Mouse (Mus musculus): Measurements from ENCODE around the gene Nfkbid. TPM values are rescaled to one million over a fixed set of nuclear protein-coding genes. Genes with fewer than 3 reads are reported as not detected.

Gene Nfkbid
- polyA plus RNA-seq, 1 experiment, result 0.36 TPM

GRCm38 (mm10) chr7:30394871-30395270 lies 26.7 kb upstream of the Nfkbid start:
- Histone ChIP-seq H3K4me1 (ENCODE audit: control insufficient read depth, insufficient read depth, low read length) (no peaks in the 10 kb centered on the region; the same call in 1 of the 2 replicates), H3K4me3 (ENCODE audit: control insufficient read depth, low read depth, low read length) (no peak overlapping the region), H3K27me3 (ENCODE audit: control insufficient read depth, insufficient read depth, low read length) (no peaks in the 10 kb centered on the region), H3K36me3 (ENCODE audit: control insufficient read depth, insufficient read depth, low read length) (no peaks in the 10 kb centered on the region), H3K27ac (ENCODE audit: control insufficient read depth, insufficient read depth, low read depth, low read length) (no peak overlapping the region)
- TF ChIP-seq POLR2A (IDR thresholded peaks at IDR 0.05; ENCODE audit: control insufficient read depth, low read depth, low read length) (no peak), CTCF (IDR thresholded peaks at IDR 0.05; ENCODE audit: control insufficient read depth, insufficient read depth, insufficient replicate concordance, low read depth, low read length) (no peak)

- no peaks in the 10 kb centered on the region for H3K4me1 ChIP-seq (ENCODE audit: control insufficient read depth, insufficient read depth, low read length)
- no peak overlapping the region for H3K27ac ChIP-seq (ENCODE audit: control insufficient read depth, insufficient read depth, low read depth, low read length)
- TF ChIP-seq POLR2A (IDR thresholded peaks at IDR 0.05; ENCODE audit: control insufficient read depth, low read depth, low read length), result no peak
- TF ChIP-seq CTCF (IDR thresholded peaks at IDR 0.05; ENCODE audit: control insufficient read depth, insufficient read depth, insufficient replicate concordance, low read depth, low read length), result no peak
- no peaks in the 10 kb centered on the region for H3K36me3 ChIP-seq (ENCODE audit: control insufficient read depth, insufficient read depth, low read length)
- H3K27me3 ChIP-seq (ENCODE audit: control insufficient read depth, insufficient read depth, low read length), result no peaks in the 10 kb centered on the region
- H3K4me3 ChIP-seq (ENCODE audit: control insufficient read depth, low read depth, low read length), result no peak overlapping the region
These were observed 21.9 kb upstream of the Nfkbid start for GRCm38 (mm10) chr7:30399671-30400070.

DNA sequence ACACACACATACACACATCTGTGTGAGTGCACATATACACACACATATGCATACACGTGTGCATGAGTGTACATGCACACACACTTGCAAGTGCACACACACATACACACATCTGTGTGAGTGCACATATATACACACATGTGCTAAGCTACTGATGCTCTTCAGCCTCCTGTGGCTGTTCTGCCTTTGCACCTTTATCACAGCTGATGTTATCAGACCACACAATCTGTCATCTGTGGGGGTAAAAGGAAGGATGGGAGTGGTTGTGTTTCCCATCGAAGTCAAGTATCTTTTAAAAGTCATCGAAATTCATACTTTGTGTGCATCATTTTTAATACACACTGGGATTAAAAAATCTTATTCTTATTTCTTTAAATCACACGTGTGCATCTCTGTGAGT lies 19.2 kb upstream of the Nfkbid start:
- Histone ChIP-seq H3K36me3 (ENCODE audit: control insufficient read depth, insufficient read depth, low read length) (no peaks in the 10 kb centered on the region), H3K4me3 (ENCODE audit: control insufficient read depth, low read depth, low read length) (no peak overlapping the region), H3K27ac (ENCODE audit: control insufficient read depth, insufficient read depth, low read depth, low read length) (no peak overlapping the region), H3K27me3 (ENCODE audit: control insufficient read depth, insufficient read depth, low read length) (no peaks in the 10 kb centered on the region), H3K4me1 (ENCODE audit: control insufficient read depth, insufficient read depth, low read length) (no peaks in the 10 kb centered on the region)
- TF ChIP-seq CTCF (IDR thresholded peaks at IDR 0.05; ENCODE audit: control insufficient read depth, insufficient read depth, insufficient replicate concordance, low read depth, low read length) (no peak), POLR2A (IDR thresholded peaks at IDR 0.05; ENCODE audit: control insufficient read depth, low read depth, low read length) (no peak)

DNA sequence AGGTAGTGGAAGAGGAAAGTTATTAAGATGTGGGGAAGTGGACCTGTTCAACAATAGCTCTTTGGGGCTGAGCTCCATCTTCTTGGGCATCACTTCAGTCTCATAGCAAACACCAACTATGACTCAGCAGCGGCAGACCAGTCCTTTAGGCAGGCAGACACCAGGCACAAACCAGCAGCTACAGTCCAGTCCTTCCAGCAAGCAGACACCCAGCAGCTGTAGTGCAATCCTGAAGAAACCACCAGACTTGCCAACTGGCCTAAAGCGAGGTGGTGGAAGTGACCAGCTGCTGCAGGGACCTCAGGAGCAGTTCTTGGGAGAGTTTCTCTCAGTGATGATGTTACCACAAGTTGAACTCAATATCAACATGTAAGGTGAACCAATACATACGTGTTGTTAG lies 12.9 kb upstream of the Nfkbid start:
- TF ChIP-seq POLR2A (IDR thresholded peaks at IDR 0.05; ENCODE audit: control insufficient read depth, low read depth, low read length) (no peak), CTCF (IDR thresholded peaks at IDR 0.05; ENCODE audit: control insufficient read depth, insufficient read depth, insufficient replicate concordance, low read depth, low read length) (no peak)
- no peak overlapping the region for H3K27ac ChIP-seq (ENCODE audit: control insufficient read depth, insufficient read depth, low read depth, low read length)
- H3K27me3 ChIP-seq (ENCODE audit: control insufficient read depth, insufficient read depth, low read length), result no peaks in the 10 kb centered on the region

GRCm38 (mm10) chr7:30409789-30410188 lies 11.7 kb upstream of the Nfkbid start:
- Histone ChIP-seq H3K27me3 (ENCODE audit: control insufficient read depth, insufficient read depth, low read length) (no peaks in the 10 kb centered on the region), H3K36me3 (ENCODE audit: control insufficient read depth, insufficient read depth, low read length) (no peaks in the 10 kb centered on the region), H3K27ac (ENCODE audit: control insufficient read depth, insufficient read depth, low read depth, low read length) (no peak overlapping the region), H3K4me3 (ENCODE audit: control insufficient read depth, low read depth, low read length) (no peak overlapping the region), H3K4me1 (ENCODE audit: control insufficient read depth, insufficient read depth, low read length) (no peaks in the 10 kb centered on the region)
- TF ChIP-seq CTCF (IDR thresholded peaks at IDR 0.05; ENCODE audit: control insufficient read depth, insufficient read depth, insufficient replicate concordance, low read depth, low read length), result no peak
- no peak for TF ChIP-seq POLR2A (IDR thresholded peaks at IDR 0.05; ENCODE audit: control insufficient read depth, low read depth, low read length)

More for the DNA sequence above, 12.9 kb upstream of the Nfkbid start:
- no peak overlapping the region for H3K4me3 ChIP-seq (ENCODE audit: control insufficient read depth, low read depth, low read length)
- no peaks in the 10 kb centered on the region for H3K36me3 ChIP-seq (ENCODE audit: control insufficient read depth, insufficient read depth, low read length)
- H3K4me1 ChIP-seq (ENCODE audit: control insufficient read depth, insufficient read depth, low read length), result no peaks in the 10 kb centered on the region

- no peaks in the 10 kb centered on the region for H3K4me1 ChIP-seq (ENCODE audit: control insufficient read depth, insufficient read depth, low read length)
- no peak overlapping the region for H3K4me3 ChIP-seq (ENCODE audit: control insufficient read depth, low read depth, low read length)
- no peaks in the 10 kb centered on the region for H3K36me3 ChIP-seq (ENCODE audit: control insufficient read depth, insufficient read depth, low read length)
- H3K27me3 ChIP-seq (ENCODE audit: control insufficient read depth, insufficient read depth, low read length), result no peaks in the 10 kb centered on the region
- no peak overlapping the region for H3K27ac ChIP-seq (ENCODE audit: control insufficient read depth, insufficient read depth, low read depth, low read length)
- TF ChIP-seq POLR2A (IDR thresholded peaks at IDR 0.05; ENCODE audit: control insufficient read depth, low read depth, low read length) (no peak), CTCF (IDR thresholded peaks at IDR 0.05; ENCODE audit: control insufficient read depth, insufficient read depth, insufficient replicate concordance, low read depth, low read length) (no peak)
These were observed 10.5 kb upstream of the Nfkbid start for GRCm38 (mm10) chr7:30411023-30411422.

DNA sequence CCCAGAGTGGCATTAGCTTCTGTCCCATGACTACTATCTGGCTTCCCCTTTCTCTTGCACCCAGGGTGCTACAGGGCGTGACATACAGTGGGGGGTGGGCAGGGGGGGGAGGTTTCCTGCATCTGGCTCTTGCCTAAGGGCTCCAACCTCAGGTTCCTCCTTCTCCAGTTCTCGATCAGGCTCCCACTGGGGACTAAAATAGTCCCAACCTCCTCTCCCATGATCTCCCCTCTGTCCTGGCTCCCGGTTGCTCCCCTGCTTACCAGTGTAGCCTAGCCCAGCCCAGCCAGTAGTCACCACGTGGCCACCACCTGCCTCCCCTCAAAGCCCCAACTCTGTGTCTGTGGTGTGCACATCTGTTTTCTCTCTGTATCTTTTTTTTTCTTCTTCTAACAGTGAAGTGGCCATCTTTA lies 8.8 kb upstream of the Nfkbid start:
- H3K4me1 ChIP-seq (ENCODE audit: control insufficient read depth, insufficient read depth, low read length), result peaks cover 1% of the 10 kb centered on the region; the same call in 1 of the 2 replicates
- TF ChIP-seq CTCF (IDR thresholded peaks at IDR 0.05; ENCODE audit: control insufficient read depth, insufficient read depth, insufficient replicate concordance, low read depth, low read length), result no peak
- no peak for TF ChIP-seq POLR2A (IDR thresholded peaks at IDR 0.05; ENCODE audit: control insufficient read depth, low read depth, low read length)
- no peak overlapping the region for H3K27ac ChIP-seq (ENCODE audit: control insufficient read depth, insufficient read depth, low read depth, low read length)
- no peak overlapping the region for H3K4me3 ChIP-seq (ENCODE audit: control insufficient read depth, low read depth, low read length)
- H3K27me3 ChIP-seq (ENCODE audit: control insufficient read depth, insufficient read depth, low read length), result no peaks in the 10 kb centered on the region
- H3K36me3 ChIP-seq (ENCODE audit: control insufficient read depth, insufficient read depth, low read length), result no peaks in the 10 kb centered on the region

DNA sequence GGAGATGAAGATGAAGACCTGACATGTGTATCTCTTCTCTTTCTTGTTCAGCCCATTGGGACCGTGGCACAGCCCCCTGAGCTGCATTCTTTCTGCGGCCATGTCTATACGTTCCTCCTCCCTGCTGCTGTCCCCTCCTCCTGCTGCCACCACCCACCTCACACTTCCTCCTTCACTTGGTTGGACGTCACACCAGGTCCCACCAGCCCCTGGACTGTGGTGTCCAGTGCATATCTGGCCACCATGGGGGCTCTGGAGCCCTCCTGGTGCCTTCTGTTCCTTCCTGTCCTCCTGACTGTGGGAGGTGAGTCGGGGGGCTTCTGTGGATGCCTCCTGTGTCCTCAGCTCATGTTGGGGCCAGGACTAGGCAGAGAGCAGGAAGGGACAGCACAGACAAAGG lies 7.9 kb upstream of the Nfkbid start, which contains the start of gene Tyrobp:
TSS of gene Tyrobp (plus strand) at position 165 of the 400 bp plus-strand sequence.
- no peak for TF ChIP-seq CTCF (IDR thresholded peaks at IDR 0.05; ENCODE audit: control insufficient read depth, insufficient read depth, insufficient replicate concordance, low read depth, low read length)
- H3K27ac ChIP-seq (ENCODE audit: control insufficient read depth, insufficient read depth, low read depth, low read length), result no peak within 1 kb of the TSS
- no peak within 1 kb of the TSS for H3K4me3 ChIP-seq (ENCODE audit: control insufficient read depth, low read depth, low read length)

More for the DNA sequence above, 7.9 kb upstream of the Nfkbid start, which contains the start of gene Tyrobp:
- Histone ChIP-seq H3K36me3 (ENCODE audit: control insufficient read depth, insufficient read depth, low read length) (no peaks in the 10 kb centered on the region), H3K4me1 (ENCODE audit: control insufficient read depth, insufficient read depth, low read length) (peaks cover 2% of the 10 kb centered on the region; the same call in 1 of the 2 replicates), H3K27me3 (ENCODE audit: control insufficient read depth, insufficient read depth, low read length) (no peaks in the 10 kb centered on the region)

Data from testis, adult 2 months (tissue).